Mouse (Mus musculus): ENCODE measurements around the gene Dhx33.

Gene Dhx33

GRCm38 (mm10) chr11:71004316-71004773 is at the start of gene Dhx33:
TSS of gene Dhx33 (minus strand) at chr11:71004437.
- peak; percentile 94 to 95 for DNase-seq (ENCODE audit: low spot score in 2 of 2)

GRCm38 (mm10) chr11:71052554-71052953 is 48.3 kb upstream of the Dhx33 start:
- DNase-seq (ENCODE audit: low spot score in 2 of 2), result no peak

GRCm38 (mm10) chr11:71039526-71040298 is 35.5 kb upstream of the Dhx33 start:
- DNase-seq (ENCODE audit: low spot score in 2 of 2), result no peak

DNA sequence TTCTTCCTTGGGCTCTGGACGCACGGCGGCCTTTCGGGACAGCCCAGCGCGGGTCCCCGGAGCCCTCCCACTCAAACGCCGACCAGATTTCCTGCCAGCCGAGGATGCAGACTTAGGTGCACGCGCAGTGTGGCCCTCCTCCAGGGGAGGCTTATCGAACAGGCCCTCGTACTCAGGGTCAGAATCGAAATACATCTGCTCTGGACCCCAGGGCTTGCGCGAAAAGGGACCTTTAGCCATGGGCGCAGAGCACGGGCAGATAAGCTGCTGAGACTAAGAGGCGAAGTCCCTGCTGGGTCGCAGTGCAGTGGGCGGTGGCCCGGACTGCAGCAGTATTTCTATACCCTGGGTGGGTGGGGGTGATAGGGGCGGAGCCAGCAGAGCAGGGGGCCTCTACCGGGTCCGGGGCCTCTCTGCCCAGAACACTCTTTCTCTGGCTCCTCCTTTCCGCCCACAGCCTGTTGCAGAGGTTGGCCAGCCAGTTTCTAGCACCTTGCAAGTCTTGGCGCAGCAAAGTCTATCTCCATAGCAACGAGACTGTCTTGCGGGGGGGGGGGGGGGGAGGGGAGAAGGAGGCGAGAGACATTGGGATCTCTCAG is 29.0 kb upstream of the Dhx33 start, which contains the start of gene 6330403K07Rik:
Gene 6330403K07Rik (minus strand): TSS at position 351 of the 599 bp plus-strand sequence.
- DNase-seq (ENCODE audit: low spot score in 2 of 2), result no peak

DNA sequence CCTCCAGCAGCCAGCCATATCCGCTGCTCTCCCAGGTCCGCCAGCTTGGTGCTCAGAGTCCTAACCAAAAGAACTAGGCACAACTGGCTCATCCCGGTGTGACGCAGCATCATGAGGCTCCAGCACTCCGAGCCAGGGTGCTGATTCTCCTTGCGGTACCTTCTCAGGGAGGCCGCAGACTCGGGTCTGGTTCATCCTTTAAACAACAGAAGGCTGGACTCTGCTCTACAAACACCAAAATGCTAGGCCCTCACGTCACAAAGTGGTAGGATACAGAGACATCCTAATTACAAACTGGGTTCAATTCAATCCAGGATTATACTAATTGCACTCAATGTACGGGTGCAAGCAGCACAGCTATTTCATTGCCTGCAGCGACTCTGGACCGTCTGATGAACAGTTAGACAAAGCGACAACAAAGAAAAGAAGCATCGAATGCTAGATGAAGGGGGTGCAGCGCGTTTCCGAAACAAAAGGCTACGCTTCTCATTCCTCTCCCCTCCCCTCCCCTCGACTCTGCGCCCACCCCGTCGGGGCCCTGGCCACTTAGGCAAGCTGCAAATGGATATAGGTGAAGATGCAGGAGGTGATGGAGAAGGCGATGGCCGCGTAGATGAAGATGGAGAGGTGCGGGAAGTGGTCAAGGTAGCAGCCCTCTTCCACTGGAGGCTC is 28.4 kb upstream of the Dhx33 start:
- no peak for DNase-seq (ENCODE audit: low spot score in 2 of 2)

GRCm38 (mm10) chr11:71032070-71032469 is 27.8 kb upstream of the Dhx33 start:
- DNase-seq (ENCODE audit: low spot score in 2 of 2), result no peak

DNA sequence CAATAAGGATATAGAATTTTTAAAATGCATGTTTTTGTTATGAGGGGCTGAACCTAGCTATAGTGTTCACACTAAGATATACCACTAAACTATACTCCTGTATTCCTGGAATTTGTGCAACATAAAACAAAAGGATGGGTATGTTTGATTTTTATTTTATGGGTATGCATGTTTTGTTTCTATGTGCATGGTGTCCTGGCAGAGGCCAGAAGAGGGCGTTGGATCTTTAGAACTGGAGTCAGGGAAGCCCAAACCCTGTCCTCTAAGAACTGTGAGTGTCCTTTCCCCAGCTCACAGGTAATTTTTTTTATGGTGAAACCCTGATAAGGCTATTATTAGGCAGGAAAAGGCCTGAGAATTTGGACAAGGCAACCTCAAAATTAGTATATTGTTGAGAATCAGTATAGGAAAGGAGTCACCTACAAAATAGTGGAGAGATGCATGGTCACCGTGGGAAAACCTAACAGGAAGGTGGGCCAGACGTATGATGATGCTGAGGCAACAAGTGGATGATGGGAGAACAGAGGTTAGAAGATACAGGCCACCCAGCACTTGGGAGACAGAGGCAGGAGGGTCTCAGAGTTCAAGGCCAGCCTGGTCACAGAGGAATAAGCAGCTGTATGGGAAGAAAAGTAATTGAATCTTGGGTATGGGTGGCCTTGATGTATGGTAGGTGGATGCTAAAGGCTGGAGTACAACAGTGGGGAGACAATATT is 25.3 kb upstream of the Dhx33 start:
- no peak for DNase-seq (ENCODE audit: low spot score in 2 of 2)

DNA sequence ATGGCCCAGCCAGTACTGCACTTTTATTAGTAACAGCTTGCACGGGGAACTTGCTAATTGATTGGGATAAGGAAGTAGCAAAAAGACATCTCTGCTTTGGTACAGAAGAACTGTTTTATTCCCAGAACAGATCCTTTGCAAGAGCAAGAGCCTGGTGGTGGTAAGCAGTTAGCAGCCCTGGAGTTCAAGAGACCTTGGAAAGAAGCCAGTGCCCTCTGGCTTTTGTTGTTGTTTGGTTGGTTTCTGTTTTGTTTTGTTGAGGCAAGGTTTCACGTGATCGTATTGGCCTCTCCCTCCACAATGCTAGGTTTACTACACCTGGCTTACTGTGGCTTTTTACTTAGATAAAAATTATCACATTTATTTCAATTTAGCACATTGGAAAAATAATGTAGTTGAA is 24.0 kb upstream of the Dhx33 start:
- no peak for DNase-seq (ENCODE audit: low spot score in 2 of 2)

DNA sequence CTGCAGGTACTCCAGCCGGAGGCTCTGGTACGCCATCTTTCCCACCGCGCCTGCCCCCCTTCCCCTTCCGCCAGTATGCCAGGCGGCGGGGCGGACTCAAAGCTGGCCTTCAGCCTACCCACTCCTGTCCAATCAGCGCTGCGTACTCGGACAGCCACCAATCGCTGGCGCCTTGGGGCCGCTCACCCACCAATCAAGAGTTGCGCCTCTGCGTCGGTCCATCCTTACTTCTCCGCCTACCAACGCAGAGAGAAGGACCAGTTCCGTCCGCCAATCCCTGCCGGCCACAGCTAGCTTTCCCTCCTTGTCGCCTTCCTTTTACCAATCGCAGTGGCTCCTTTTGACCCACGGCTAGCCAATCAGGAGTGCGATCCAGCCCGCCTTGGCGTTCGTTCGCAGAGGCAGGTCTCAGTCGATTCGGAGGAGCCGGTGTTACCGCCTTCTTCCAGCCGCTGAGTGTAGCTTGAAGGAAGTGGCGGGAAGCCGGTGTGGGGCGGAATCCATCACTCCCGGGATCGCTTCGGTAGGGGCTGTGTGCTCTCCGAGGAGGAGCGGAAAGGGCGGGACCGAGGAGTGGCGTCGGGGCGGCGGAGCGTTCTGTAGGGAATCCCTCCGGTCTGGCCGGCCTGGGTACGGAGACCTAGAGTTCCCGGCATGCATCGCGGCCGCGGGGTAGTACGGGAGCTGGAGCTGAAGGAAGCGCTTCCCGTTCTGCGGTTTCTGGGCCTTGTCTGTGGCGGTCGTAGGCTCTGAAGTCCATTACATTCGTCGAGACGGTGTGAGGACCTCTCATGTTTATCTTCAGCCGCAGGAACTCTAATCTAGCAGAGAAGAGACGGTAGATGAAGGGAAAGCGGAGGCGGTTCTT is 15.2 kb upstream of the Dhx33 start, which contains the start of the genes Mis12 and Derl2:
Gene Mis12 (plus strand): TSS at position 411 of the 868 bp plus-strand sequence.
Gene Derl2 (minus strand): TSS at position 641 of the 868 bp plus-strand sequence.
- peak; percentile 98 for DNase-seq (ENCODE audit: low spot score in 2 of 2)

DNA sequence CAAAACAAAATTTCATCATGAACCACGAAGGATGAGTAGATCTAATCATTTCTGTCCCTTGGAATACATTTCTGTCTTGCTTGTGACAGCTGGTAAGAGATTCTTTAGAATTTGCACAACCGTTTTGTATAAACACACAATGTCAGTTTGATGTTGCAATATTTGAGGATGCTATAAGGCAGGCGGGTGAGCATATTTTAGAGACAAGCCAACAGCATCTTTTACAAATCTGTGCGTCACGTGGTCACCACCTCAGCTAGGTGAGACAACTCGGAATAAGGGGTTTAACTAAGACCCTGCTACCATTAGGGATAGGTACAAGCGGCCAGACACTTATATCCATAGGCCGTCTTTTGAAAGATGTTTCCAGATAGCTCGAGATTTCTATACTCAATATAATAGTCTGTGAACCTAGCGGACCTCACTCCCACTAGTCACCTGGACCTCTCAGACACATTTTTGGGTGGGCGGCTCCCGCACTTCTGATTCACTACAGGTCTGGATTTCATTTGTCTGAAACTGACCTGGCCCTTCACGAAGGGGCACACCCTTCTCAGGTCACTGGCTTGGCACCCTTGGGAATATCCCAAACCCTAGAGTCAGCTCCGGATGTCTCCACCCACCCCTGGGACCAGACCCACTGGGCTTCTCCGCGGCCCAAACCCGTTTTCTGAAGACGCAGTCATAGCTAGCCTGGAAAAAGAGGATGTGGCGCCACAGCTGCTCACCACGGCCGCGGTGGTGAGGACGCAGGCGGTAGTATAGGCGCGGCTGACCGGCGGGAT is 14.4 kb upstream of the Dhx33 start:
- no peak for DNase-seq (ENCODE audit: low spot score in 2 of 2)

DNA sequence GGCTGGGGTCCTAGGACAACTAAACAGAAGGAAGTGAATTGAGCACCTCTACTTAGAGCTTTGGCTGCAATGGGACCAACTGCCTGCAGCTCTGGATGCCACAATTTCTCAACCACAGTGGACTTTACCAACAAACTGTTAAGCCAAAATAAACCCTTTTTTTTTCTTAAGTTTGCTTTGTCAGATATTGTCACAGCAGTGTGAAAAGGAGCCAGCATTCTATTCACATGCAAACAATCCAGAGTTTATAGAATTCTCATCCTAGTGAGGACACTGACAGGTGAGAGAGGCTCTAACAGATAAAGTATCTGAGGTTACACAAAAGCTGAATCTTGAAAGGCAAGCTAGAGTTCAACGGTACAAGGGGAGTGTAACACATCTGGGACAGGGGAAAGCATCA is 12.8 kb upstream of the Dhx33 start:
- no peak for DNase-seq (ENCODE audit: low spot score in 2 of 2)

DNA sequence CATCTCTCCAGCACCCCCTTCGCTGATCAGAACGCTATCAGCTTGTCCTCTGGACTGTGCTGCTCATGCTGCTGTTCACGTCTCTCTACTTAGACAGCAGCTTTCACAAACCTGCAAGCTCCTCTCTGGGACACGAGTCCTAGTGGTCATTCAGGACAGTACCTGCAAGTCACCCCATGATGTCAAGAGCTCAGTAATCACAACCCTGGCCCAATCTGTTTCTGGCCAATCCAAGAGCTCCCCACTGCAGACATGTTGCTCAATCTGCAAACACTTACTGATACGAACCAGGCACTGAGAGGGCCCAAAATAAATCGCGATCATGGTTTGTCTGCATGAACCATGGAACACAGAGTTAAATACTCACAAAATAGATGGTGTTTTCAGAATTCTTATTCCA is 8.5 kb upstream of the Dhx33 start:
- DNase-seq (ENCODE audit: low spot score in 2 of 2), result no peak

DNA sequence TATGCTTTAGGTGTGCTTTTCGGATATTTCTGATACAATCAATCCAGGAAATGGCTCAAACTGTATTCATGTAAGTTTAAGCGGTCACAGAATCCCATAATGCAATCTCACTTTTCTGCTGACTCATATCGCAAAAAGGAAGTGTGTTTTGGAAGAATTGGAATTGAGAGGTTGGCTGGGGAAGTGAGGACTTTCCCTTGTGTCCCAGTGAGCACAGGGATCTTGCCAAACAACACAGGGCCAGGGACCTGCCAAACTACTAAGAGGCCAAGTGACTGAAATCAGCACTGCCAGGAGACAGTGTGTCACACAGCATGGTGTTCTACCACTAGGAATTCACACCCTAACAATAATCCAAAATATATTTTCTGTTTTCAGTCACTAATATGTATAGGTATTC is 4.1 kb upstream of the Dhx33 start:
- DNase-seq (ENCODE audit: low spot score in 2 of 2), result no peak

DNA sequence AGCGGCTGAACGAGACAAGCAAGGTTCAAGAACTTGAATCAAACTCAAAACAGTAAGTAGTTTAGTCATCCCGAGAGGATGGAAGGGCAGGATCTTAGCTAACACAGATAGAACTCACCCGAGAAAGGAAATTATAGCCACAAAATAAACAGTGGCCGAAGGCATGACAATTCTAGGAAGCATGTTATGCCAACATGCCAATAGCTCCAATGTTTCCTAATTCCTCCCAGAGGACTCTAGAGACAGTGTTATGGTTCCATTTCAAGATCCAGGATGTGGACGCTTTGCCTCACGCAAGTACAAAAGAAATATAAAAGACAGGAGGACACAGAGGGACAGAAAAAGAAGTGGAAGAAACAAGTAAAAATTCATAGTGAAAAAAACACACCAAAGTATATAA is 3.6 kb upstream of the Dhx33 start:
- no peak for DNase-seq (ENCODE audit: low spot score in 2 of 2)

- DNase-seq (ENCODE audit: low spot score in 2 of 2), result no peak
These were observed 2.8 kb upstream of the Dhx33 start for GRCm38 (mm10) chr11:71007026-71007425.

DNA sequence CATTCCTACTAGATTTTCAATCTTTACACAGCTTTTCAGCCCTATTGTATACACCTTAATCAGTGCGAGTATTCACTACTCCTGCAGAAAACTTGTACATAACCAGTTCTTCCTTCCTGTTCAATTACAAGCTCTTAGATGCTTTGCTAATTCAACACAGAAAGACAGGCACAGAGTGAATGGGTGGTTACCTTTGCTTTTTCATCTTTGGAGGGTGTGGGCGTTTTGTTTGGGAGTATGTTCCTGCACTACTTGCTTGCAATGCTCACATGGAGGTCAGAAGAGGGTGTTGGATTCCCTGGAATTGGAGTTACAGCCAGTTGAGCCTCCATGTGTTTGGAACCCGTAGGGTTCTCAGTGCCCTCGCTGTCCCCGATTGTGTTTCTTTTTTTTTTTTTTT is 809 bp upstream of the Dhx33 start:
- DNase-seq (ENCODE audit: low spot score in 2 of 2), result no peak

GRCm38 (mm10) chr11:71003611-71004315 is 474 bp downstream of the Dhx33 start:
- DNase-seq (ENCODE audit: low spot score in 2 of 2), result peak in 1 of 2 experiments; percentile 6

DNA sequence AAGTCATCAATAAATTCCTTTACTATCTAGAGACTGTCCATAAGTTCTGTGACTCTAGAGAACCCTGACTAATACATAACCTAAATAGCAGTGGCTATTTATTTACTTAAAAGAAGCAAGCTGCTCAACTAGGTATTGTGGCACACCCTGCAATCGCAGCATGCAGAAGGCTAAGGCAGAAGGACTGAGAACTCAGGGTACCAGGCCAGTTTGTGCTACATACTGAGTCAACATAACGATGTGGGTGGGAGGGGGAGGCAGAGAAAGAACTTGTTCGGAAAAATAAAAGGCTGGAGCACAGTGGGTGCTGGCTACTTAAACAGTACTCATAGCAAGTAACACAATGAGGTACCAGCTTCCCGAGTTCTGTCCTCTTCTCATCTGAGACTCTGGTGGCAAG is 3.1 kb downstream of the Dhx33 start:
- no peak for DNase-seq (ENCODE audit: low spot score in 2 of 2)

DNA sequence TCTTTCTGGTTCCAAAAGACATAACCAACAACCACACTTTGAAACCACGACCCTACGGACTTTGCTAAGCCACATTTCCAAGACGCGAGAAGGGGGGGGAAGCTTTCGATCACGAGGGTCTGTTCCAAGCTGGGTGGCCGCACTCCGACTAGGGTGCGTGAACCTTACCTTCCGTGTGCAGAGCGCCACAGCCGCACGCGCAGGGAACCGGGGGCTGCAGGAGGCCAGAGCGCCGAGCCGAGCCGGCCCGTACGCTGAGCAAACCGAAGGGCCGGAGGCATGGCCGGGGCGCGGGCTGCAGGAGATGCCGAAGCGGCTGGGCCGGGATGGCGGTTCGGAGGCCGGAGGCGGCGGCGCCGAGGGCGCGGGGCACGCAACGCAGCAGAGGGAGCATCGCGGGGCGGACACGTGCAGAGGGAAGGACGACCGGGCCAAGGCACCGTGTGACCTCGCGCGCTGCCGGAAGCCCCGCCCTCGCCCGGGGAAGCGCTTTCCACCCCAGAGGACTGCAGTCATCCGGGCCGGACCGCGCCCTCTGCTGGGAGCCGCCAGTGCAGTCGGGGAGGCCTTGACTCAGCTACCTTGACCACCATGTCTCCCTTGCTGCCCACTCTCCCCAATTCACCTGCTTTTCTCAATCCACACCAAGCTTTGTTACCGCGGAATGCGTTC is 21.5 kb downstream of the Dhx33 start, which contains the start of gene C1qbp:
Gene C1qbp (minus strand): TSS at position 470 of the 672 bp plus-strand sequence.
- peak; percentile 90 to 92 for DNase-seq (ENCODE audit: low spot score in 2 of 2)

Measured in natural killer cell, adult 2 months (primary cell).